Mouse (Mus musculus) intestine, embryonic 16.5 days (tissue): Measurements from ENCODE around the gene Rnasek. TPM values are rescaled to one million over a fixed set of nuclear protein-coding genes. Genes with fewer than 3 reads are reported as not detected.

Experiments used
- ATAC-seq: fragments of 200-750 bp; cut with Nextera tagmentation; 2 replicates; pipeline ENCODE4 v1.8.0; 2017; ENCODE audit warnings: moderate TSS enrichment, moderate library complexity
- H3K27ac ChIP-seq: fragments of 300-500 bp; sonication (generic); 2 replicates; pipeline ENCODE4 v1.5.1; 2014; ENCODE audit warnings: mild to moderate bottlenecking, low read length
- H3K27me3 ChIP-seq: fragments of 300-500 bp; sonication (generic); replicated peaks from 2 replicates; pipeline ENCODE4 v1.6.1; 2014; ENCODE audit warnings: low read length, control low read depth, mixed read lengths; ENCODE audit not compliant: control insufficient read depth, insufficient read depth
- H3K36me3 ChIP-seq: fragments of 300-500 bp; sonication (generic); 2 replicates; pipeline ENCODE4 v1.6.1; 2014; ENCODE audit warnings: low read length, control low read depth; ENCODE audit not compliant: control insufficient read depth, insufficient read depth
- H3K4me1 ChIP-seq: fragments of 300-500 bp; sonication (generic); 2 replicates; pipeline ENCODE4 v1.6.1; 2014; ENCODE audit warnings: low read length, control low read depth, mixed read lengths; ENCODE audit not compliant: control insufficient read depth, insufficient read depth
- H3K4me2 ChIP-seq: fragments of 300-500 bp; sonication (generic); 2 replicates; pipeline ENCODE4 v1.6.1; 2014; ENCODE audit warnings: low read depth, low read length, control low read depth
- H3K4me3 ChIP-seq: fragments of 300-500 bp; sonication (generic); 2 replicates; pipeline ENCODE4 v1.5.1; 2014; ENCODE audit warnings: mild to moderate bottlenecking, low read length
- H3K9ac ChIP-seq: fragments of 300-500 bp; sonication (generic); 2 replicates; pipeline ENCODE4 v1.6.1; 2014; ENCODE audit warnings: low read depth, low read length
- H3K9me3 ChIP-seq: fragments of 300-500 bp; sonication (generic); 2 replicates; pipeline ENCODE4 v1.6.1; 2016; ENCODE audit warnings: low read length, control low read depth; ENCODE audit not compliant: control insufficient read depth
- WGBS: fragments of 180-500 bp; shearing (Covaris S2); extraction: QIAGEN DNeasy Blood & Tissue Kit; methylation state at CpG from one replicate; pipeline ENCODE4 v1.1.7; 2014; 5-methylcytosine and 5-hydroxymethylcytosine counted together
- polyA plus RNA-seq: library from polyadenylated mRNA; unstranded; fragments of >200 nt; fragmentation: Nextera tagmentation; extraction: Ambion mirVana; gene quantifications from 2 replicates; pipeline ENCODE4 v1.2.1, GENCODE M21; 2015

Gene Rnasek
- polyA plus RNA-seq, 1 experiment from 2014 or later, result 269 TPM

DNA sequence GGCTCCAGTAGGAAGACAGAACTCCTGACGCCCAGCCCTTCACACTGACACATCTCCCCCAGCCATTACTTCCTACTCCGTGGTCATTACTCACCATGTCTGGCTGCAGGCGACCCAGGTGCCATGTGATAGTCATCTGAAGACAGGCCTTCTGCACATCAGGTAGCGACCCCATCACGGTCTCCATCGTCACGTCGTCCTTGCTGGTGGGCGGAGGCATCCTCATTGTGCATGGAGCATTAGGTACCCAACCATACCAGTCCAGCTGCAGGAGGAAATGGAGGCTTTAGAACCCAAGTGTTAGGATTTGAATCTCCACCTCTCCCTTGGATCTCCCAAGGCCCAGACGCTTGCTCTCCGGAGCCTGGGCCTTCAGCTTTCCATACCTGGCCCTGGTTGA, 2.9 kb upstream of the Rnasek start:
- H3K4me1 ChIP-seq, result peaks cover 9% of the 10 kb centered on the region; the same call in 1 of the 2 replicates
- no peak for ATAC-seq
- 69% methylated on average over 11 of the region's 11 CpGs for WGBS
- H3K36me3 ChIP-seq, result no peaks in the 10 kb centered on the region
- H3K27me3 ChIP-seq, result no peaks in the 10 kb centered on the region
- no peak overlapping the region for H3K4me3 ChIP-seq
- no peak overlapping the region for H3K9ac ChIP-seq
- H3K27ac ChIP-seq, result no peak overlapping the region
- no peaks in the 10 kb centered on the region for H3K9me3 ChIP-seq
- H3K4me2 ChIP-seq, result no peak overlapping the region

GRCm38 (mm10) chr11:70238591-70239440, 826 bp downstream of the Rnasek start:
- ATAC-seq, result no peak
- WGBS, result 10% methylated on average over 23 of the region's 23 CpGs

GRCm38 (mm10) chr11:70237457-70238167, 2.0 kb downstream of the Rnasek start, which contains the start of gene 0610010K14Rik:
Gene 0610010K14Rik (minus strand): TSS chr11:70237914.
- peaks cover 7% of the 10 kb centered on the region; the same call in 1 of the 2 replicates for H3K36me3 ChIP-seq
- peak within 1 kb of the TSS; percentile 80 for H3K4me2 ChIP-seq
- peak within 1 kb of the TSS; percentile 91 for H3K27ac ChIP-seq
- ATAC-seq, result peak; percentile 95
- under 1% methylated on average over 70 of the region's 70 CpGs for WGBS
- H3K27me3 ChIP-seq, result no peaks in the 10 kb centered on the region
- peak within 1 kb of the TSS; percentile 97 for H3K4me3 ChIP-seq
- peaks cover 24% of the 10 kb centered on the region for H3K4me1 ChIP-seq
- peak within 1 kb of the TSS; percentile 95 for H3K9ac ChIP-seq
- H3K9me3 ChIP-seq, result no peaks in the 10 kb centered on the region

More at GRCm38 (mm10) chr11:70238591-70239440, 826 bp downstream of the Rnasek start:
- peaks cover 21% of the 10 kb centered on the region for H3K4me1 ChIP-seq
- H3K27me3 ChIP-seq, result no peaks in the 10 kb centered on the region
- H3K36me3 ChIP-seq, result peaks cover 7% of the 10 kb centered on the region; the same call in 1 of the 2 replicates
- peak overlapping the region; percentile 80 for H3K4me2 ChIP-seq
- H3K9me3 ChIP-seq, result no peaks in the 10 kb centered on the region
- peak overlapping the region; percentile 91 for H3K27ac ChIP-seq
- peak overlapping the region; percentile 97 for H3K4me3 ChIP-seq
- H3K9ac ChIP-seq, result peak overlapping the region; percentile 95

GRCm38 (mm10) chr11:70236717-70237116, 2.9 kb downstream of the Rnasek start:
- Histone ChIP-seq H3K4me1 (peaks cover 27% of the 10 kb centered on the region), H3K36me3 (peaks cover 7% of the 10 kb centered on the region; the same call in 1 of the 2 replicates), H3K4me2 (peak overlapping the region; percentile 80), H3K9ac (peak overlapping the region; percentile 95), H3K9me3 (no peaks in the 10 kb centered on the region), H3K27ac (peak overlapping the region; percentile 91), H3K4me3 (peak overlapping the region; percentile 97), H3K27me3 (no peaks in the 10 kb centered on the region)
- ATAC-seq, result no peak
- 31% methylated on average over 7 of the region's 7 CpGs for WGBS

DNA sequence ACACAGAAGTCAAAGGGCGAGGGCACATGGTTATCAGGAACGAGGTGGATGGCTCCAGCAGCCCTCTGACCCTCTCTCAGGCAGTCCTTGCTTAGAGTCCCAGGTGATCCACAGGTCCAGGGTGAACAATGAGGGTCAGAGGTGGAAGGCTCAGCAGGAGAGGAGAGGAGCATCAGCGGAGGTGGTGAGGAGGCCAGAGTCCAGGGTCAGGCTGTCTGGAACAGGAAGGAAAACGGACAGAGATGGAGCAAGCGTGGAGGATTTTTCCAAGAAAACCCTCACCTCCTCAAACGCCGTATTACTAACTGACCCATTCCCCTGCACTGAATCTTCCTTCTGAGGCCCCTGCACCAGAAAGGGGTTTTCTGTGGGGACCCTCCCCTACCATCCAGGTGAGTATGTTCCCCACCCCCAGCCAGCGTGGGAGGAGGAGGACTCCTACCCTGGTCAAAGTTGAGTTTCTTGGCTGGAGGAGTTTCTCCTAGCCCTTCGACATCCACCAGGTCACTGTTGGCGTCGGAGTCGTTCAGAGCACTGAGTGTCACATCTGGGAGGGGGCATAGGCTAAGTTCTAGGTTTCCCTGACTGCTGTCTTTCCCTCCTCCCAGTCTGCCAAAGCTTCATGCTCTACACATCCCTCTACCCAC, 4.3 kb downstream of the Rnasek start:
- no peak for ATAC-seq
- H3K36me3 ChIP-seq, result peaks cover 7% of the 10 kb centered on the region; the same call in 1 of the 2 replicates
- H3K4me2 ChIP-seq, result no peak overlapping the region
- H3K27me3 ChIP-seq, result no peaks in the 10 kb centered on the region
- H3K9ac ChIP-seq, result no peak overlapping the region
- no peak overlapping the region for H3K4me3 ChIP-seq
- H3K9me3 ChIP-seq, result no peaks in the 10 kb centered on the region
- H3K4me1 ChIP-seq, result peaks cover 22% of the 10 kb centered on the region
- no peak overlapping the region for H3K27ac ChIP-seq
- WGBS, result 85% methylated on average over 12 of the region's 12 CpGs

- Histone ChIP-seq H3K4me1 (peaks cover 26% of the 10 kb centered on the region), H3K27ac (no peak overlapping the region), H3K9me3 (no peaks in the 10 kb centered on the region), H3K27me3 (peaks cover 5% of the 10 kb centered on the region; the same call in 1 of the 2 replicates), H3K9ac (no peak overlapping the region), H3K4me2 (no peak overlapping the region), H3K36me3 (peaks cover 7% of the 10 kb centered on the region; the same call in 1 of the 2 replicates), H3K4me3 (no peak overlapping the region)
- no peak for ATAC-seq
- WGBS, result 90% methylated on average over 8 of the region's 8 CpGs
Observed at GRCm38 (mm10) chr11:70234497-70234896, 5.1 kb downstream of the Rnasek start.

GRCm38 (mm10) chr11:70234037-70234436, 5.6 kb downstream of the Rnasek start:
- Histone ChIP-seq H3K9me3 (no peaks in the 10 kb centered on the region), H3K9ac (no peak overlapping the region), H3K27ac (no peak overlapping the region), H3K4me2 (no peak overlapping the region), H3K4me1 (peaks cover 31% of the 10 kb centered on the region), H3K4me3 (no peak overlapping the region), H3K36me3 (peaks cover 7% of the 10 kb centered on the region; the same call in 1 of the 2 replicates), H3K27me3 (peaks cover 7% of the 10 kb centered on the region; the same call in 1 of the 2 replicates)
- ATAC-seq, result no peak
- 67% methylated on average over 5 of the region's 5 CpGs for WGBS

DNA sequence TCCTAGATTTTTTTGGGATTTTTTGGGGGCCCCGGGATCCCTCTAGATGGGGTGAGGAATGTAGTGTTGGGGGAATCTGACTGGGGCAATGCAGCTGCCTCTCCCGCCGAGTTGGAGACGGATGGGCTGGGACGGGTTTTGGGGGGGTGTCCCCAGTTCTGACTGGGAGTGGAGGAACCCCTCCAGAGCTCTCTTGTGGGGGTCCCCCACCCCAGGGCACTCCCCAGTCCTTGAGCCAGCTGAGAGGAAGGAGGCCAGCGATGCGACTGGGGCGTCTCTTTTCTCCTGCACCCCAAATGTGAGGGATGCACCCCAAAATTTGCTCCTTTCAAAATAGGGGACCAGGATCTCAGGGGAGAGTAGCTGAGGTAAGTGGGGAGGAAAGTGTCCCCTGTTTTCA, 6.6 kb downstream of the Rnasek start:
- Histone ChIP-seq H3K4me3 (peak overlapping the region; percentile 44), H3K9me3 (no peaks in the 10 kb centered on the region), H3K36me3 (peaks cover 7% of the 10 kb centered on the region; the same call in 1 of the 2 replicates), H3K27ac (no peak overlapping the region), H3K27me3 (peaks cover 7% of the 10 kb centered on the region; the same call in 1 of the 2 replicates), H3K4me1 (peaks cover 33% of the 10 kb centered on the region), H3K4me2 (peak overlapping the region; percentile 58), H3K9ac (peak overlapping the region; percentile 66)
- 36% methylated on average over 8 of the region's 8 CpGs for WGBS
- ATAC-seq, result no peak
